Mouse (Mus musculus): ENCODE data around the gene Myo7a. TPM values are rescaled to one million over a fixed set of nuclear protein-coding genes. Genes with fewer than 3 reads are reported as not detected.

Myo7a gene
- polyA plus RNA-seq, 1 experiment: 8.0 TPM

GRCm38 (mm10) chr7:98147766-98148165 is 28.4 kb upstream of the Myo7a start:
- Histone ChIP-seq H3K9me3 (replicated peaks; ENCODE audit: control insufficient read depth, insufficient read depth, low read length, poor library complexity, severe bottlenecking) (no peaks in the 10 kb centered on the region), H3K27ac (ENCODE audit: insufficient read depth, low read length) (no peak overlapping the region), H3K27me3 (ENCODE audit: control insufficient read depth, insufficient read depth, low read length, poor library complexity, severe bottlenecking) (no peaks in the 10 kb centered on the region), H3K9ac (ENCODE audit: low read depth, poor library complexity, severe bottlenecking) (no peak overlapping the region), H3K36me3 (ENCODE audit: control insufficient read depth, insufficient read depth, low read length, poor library complexity, severe bottlenecking) (no peaks in the 10 kb centered on the region), H3K4me3 (ENCODE audit: low read depth, low read length) (no peak overlapping the region), H3K4me1 (ENCODE audit: control insufficient read depth, insufficient read depth, low read length) (peaks cover 14% of the 10 kb centered on the region)
- TF ChIP-seq EP300 (IDR thresholded peaks at IDR 0.05; ENCODE audit: insufficient read depth, low read depth, low read length): no peak
- TF ChIP-seq POLR2A (IDR thresholded peaks at IDR 0.05; ENCODE audit: insufficient read depth, low read length): no peak
- no peak for TF ChIP-seq CTCF (IDR thresholded peaks at IDR 0.05; ENCODE audit: low read depth, low read length)

- H3K27ac ChIP-seq (ENCODE audit: insufficient read depth, low read length): no peak overlapping the region
- no peak overlapping the region for H3K9ac ChIP-seq (ENCODE audit: low read depth, poor library complexity, severe bottlenecking)
- no peaks in the 10 kb centered on the region for H3K27me3 ChIP-seq (ENCODE audit: control insufficient read depth, insufficient read depth, low read length, poor library complexity, severe bottlenecking)
- H3K36me3 ChIP-seq (ENCODE audit: control insufficient read depth, insufficient read depth, low read length, poor library complexity, severe bottlenecking): no peaks in the 10 kb centered on the region
- no peak for TF ChIP-seq EP300 (IDR thresholded peaks at IDR 0.05; ENCODE audit: insufficient read depth, low read depth, low read length)
- no peak for TF ChIP-seq POLR2A (IDR thresholded peaks at IDR 0.05; ENCODE audit: insufficient read depth, low read length)
- no peak for TF ChIP-seq CTCF (IDR thresholded peaks at IDR 0.05; ENCODE audit: low read depth, low read length)
- H3K4me3 ChIP-seq (ENCODE audit: low read depth, low read length): no peak overlapping the region
- H3K9me3 ChIP-seq (replicated peaks; ENCODE audit: control insufficient read depth, insufficient read depth, low read length, poor library complexity, severe bottlenecking): no peaks in the 10 kb centered on the region
- H3K4me1 ChIP-seq (ENCODE audit: control insufficient read depth, insufficient read depth, low read length): peaks cover 7% of the 10 kb centered on the region
Observed at GRCm38 (mm10) chr7:98146447-98146845, 27.1 kb upstream of the Myo7a start.

DNA sequence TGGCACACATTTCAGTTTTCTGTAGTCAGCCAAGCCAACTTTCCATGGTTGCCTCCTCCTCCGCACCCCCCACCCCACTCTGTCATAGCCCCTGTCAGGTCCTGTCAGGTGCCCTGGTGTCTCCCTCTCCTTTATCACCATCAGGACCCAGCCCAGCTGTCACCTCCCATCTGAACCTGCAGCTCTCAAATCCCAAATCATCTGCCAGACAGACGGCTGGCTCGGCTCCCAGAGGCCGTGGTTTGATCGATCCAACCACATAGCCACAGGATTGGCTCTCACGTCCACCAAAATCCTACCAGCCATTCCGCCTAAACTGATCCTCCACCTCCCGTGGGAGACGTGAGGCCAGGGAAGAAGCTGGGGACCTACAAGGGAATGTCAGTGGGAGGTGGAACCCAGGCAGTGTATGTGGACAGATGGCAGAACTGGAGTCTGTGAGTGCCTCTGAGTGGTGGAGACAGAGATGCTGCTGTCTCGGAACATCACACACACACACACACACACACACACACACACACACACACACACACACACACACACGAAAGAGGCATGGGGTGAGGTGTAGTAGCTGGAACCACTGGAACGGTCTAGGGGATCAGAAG is 26.6 kb upstream of the Myo7a start:
- H3K4me1 ChIP-seq (ENCODE audit: control insufficient read depth, insufficient read depth, low read length): peaks cover 5% of the 10 kb centered on the region
- H3K4me3 ChIP-seq (ENCODE audit: low read depth, low read length): no peak overlapping the region
- H3K27me3 ChIP-seq (ENCODE audit: control insufficient read depth, insufficient read depth, low read length, poor library complexity, severe bottlenecking): no peaks in the 10 kb centered on the region

DNA sequence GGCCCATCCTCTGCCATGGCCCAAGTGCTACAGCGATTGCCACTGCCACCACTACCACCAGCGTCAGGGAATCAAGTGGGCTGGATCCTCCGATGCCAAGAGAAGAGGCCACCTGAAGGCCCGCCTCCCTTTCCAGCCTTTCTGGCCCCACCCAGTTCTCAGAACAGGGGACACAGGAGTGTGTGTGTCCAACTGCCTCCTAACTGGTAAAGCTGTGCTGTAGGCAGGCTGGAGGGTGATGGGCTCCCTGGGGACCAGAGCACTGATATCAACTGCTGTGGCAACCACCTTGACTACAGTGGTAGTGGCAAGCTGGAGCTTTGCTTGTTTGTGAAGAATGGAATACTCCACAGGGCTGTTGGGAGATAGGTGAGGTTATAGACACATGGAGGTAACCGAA is 26.1 kb upstream of the Myo7a start, which contains the start of gene Omp:
TSS of gene Omp (minus strand) at position 101 of the 400 bp plus-strand sequence.
- Histone ChIP-seq H3K4me1 (ENCODE audit: control insufficient read depth, insufficient read depth, low read length) (peaks cover 4% of the 10 kb centered on the region), H3K4me3 (ENCODE audit: low read depth, low read length) (peak within 1 kb of the TSS; percentile 13; the same call in 1 of the 2 replicates), H3K27ac (ENCODE audit: insufficient read depth, low read length) (no peak within 1 kb of the TSS), H3K9me3 (replicated peaks; ENCODE audit: control insufficient read depth, insufficient read depth, low read length, poor library complexity, severe bottlenecking) (no peaks in the 10 kb centered on the region), H3K36me3 (ENCODE audit: control insufficient read depth, insufficient read depth, low read length, poor library complexity, severe bottlenecking) (no peaks in the 10 kb centered on the region), H3K9ac (ENCODE audit: low read depth, poor library complexity, severe bottlenecking) (no peak within 1 kb of the TSS), H3K27me3 (ENCODE audit: control insufficient read depth, insufficient read depth, low read length, poor library complexity, severe bottlenecking) (no peaks in the 10 kb centered on the region)
- TF ChIP-seq POLR2A (IDR thresholded peaks at IDR 0.05; ENCODE audit: insufficient read depth, low read length): no peak
- no peak for TF ChIP-seq CTCF (IDR thresholded peaks at IDR 0.05; ENCODE audit: low read depth, low read length)
- TF ChIP-seq EP300 (IDR thresholded peaks at IDR 0.05; ENCODE audit: insufficient read depth, low read depth, low read length): no peak

More for the DNA sequence above, 26.6 kb upstream of the Myo7a start:
- no peaks in the 10 kb centered on the region for H3K36me3 ChIP-seq (ENCODE audit: control insufficient read depth, insufficient read depth, low read length, poor library complexity, severe bottlenecking)
- no peak overlapping the region for H3K9ac ChIP-seq (ENCODE audit: low read depth, poor library complexity, severe bottlenecking)
- no peaks in the 10 kb centered on the region for H3K9me3 ChIP-seq (replicated peaks; ENCODE audit: control insufficient read depth, insufficient read depth, low read length, poor library complexity, severe bottlenecking)
- TF ChIP-seq EP300 (IDR thresholded peaks at IDR 0.05; ENCODE audit: insufficient read depth, low read depth, low read length) (no peak), POLR2A (IDR thresholded peaks at IDR 0.05; ENCODE audit: insufficient read depth, low read length) (no peak), CTCF (IDR thresholded peaks at IDR 0.05; ENCODE audit: low read depth, low read length) (no peak)
- H3K27ac ChIP-seq (ENCODE audit: insufficient read depth, low read length): no peak overlapping the region

DNA sequence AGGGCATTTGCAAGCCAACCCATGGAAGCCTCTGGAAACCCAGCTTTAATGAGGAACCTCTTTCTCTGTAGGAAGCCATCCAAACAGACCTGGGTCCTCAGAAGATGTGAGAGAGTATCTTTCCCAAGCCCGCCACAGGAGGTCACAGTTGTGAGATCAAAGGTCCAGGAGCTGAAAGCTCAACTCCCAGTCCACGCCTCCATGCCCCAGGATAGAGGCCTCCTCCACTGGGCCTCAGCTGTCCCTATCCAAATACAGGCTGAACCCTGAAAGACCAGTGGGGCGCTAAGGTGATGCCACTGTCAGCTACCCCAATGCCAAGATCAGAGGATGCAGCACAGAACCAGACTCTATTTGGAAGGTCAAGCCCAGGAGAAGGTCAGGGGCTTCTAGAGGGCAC is 23.3 kb upstream of the Myo7a start:
- no peaks in the 10 kb centered on the region for H3K9me3 ChIP-seq (replicated peaks; ENCODE audit: control insufficient read depth, insufficient read depth, low read length, poor library complexity, severe bottlenecking)
- H3K27me3 ChIP-seq (ENCODE audit: control insufficient read depth, insufficient read depth, low read length, poor library complexity, severe bottlenecking): no peaks in the 10 kb centered on the region
- no peaks in the 10 kb centered on the region for H3K4me1 ChIP-seq (ENCODE audit: control insufficient read depth, insufficient read depth, low read length)
- H3K9ac ChIP-seq (ENCODE audit: low read depth, poor library complexity, severe bottlenecking): no peak overlapping the region
- H3K27ac ChIP-seq (ENCODE audit: insufficient read depth, low read length): no peak overlapping the region
- TF ChIP-seq CTCF (IDR thresholded peaks at IDR 0.05; ENCODE audit: low read depth, low read length): no peak
- H3K36me3 ChIP-seq (ENCODE audit: control insufficient read depth, insufficient read depth, low read length, poor library complexity, severe bottlenecking): no peaks in the 10 kb centered on the region
- no peak overlapping the region for H3K4me3 ChIP-seq (ENCODE audit: low read depth, low read length)

DNA sequence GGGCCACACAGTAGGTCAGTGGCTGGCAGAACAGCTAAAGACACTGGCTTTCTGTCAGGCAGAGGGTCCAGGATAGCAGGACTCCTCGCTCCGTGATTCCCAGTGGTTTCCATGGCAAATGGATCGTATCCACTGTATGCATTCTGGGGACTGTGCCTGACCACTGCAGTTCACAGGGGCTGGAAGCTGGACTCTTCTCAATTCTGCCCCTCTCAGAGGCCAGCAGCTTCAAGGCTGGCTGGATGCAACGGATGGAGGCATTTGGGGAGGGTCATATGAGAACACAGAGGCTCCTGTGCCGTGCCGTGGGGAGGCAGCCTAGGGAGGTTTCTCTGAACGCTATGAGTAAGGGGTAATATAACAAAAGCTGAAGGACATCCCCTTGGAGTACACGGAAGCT is 22.9 kb upstream of the Myo7a start:
- Histone ChIP-seq H3K4me3 (ENCODE audit: low read depth, low read length) (no peak overlapping the region), H3K9me3 (replicated peaks; ENCODE audit: control insufficient read depth, insufficient read depth, low read length, poor library complexity, severe bottlenecking) (no peaks in the 10 kb centered on the region), H3K4me1 (ENCODE audit: control insufficient read depth, insufficient read depth, low read length) (no peaks in the 10 kb centered on the region), H3K9ac (ENCODE audit: low read depth, poor library complexity, severe bottlenecking) (no peak overlapping the region), H3K27ac (ENCODE audit: insufficient read depth, low read length) (no peak overlapping the region), H3K36me3 (ENCODE audit: control insufficient read depth, insufficient read depth, low read length, poor library complexity, severe bottlenecking) (no peaks in the 10 kb centered on the region), H3K27me3 (ENCODE audit: control insufficient read depth, insufficient read depth, low read length, poor library complexity, severe bottlenecking) (no peaks in the 10 kb centered on the region)
- no peak for TF ChIP-seq EP300 (IDR thresholded peaks at IDR 0.05; ENCODE audit: insufficient read depth, low read depth, low read length)
- TF ChIP-seq CTCF (IDR thresholded peaks at IDR 0.05; ENCODE audit: low read depth, low read length): no peak
- TF ChIP-seq POLR2A (IDR thresholded peaks at IDR 0.05; ENCODE audit: insufficient read depth, low read length): no peak
